Mouse (Mus musculus) CH12.LX (cell line): ENCODE data around the gene Tnfsf4. TPM values are rescaled to one million over a fixed set of nuclear protein-coding genes. Genes with fewer than 3 reads are reported as not detected.
A peak's percentile ranks its signal among the peaks of the same experiment; 100 is the strongest.

Source experiments
- DNase-seq: peaks from one replicate; pipeline ENCODE4 v3.0.0-alpha.2; 2013; ENCODE audit errors: extremely low read depth
- H3K27ac ChIP-seq: 2 replicates; pipeline ENCODE4 v1.5.1; 2012; ENCODE audit warnings: low read depth, mild to moderate bottlenecking, control low read depth, moderate library complexity; ENCODE audit not compliant: insufficient read depth
- H3K27me3 ChIP-seq: replicated peaks from 2 replicates; pipeline ENCODE3; 2012; ENCODE audit warnings: inconsistent platforms
- H3K36me3 ChIP-seq, 2 experiments: replicated peaks in 1 of 2; 2 replicates each; pipeline versions ENCODE3 to v1.6.1; 2012; ENCODE audit warnings: inconsistent platforms in 1 of 2, low read length in 1 of 2, mild to moderate bottlenecking in 1 of 2, mixed read lengths in 1 of 2, moderate library complexity in 1 of 2; ENCODE audit not compliant: control insufficient read depth in 1 of 2, insufficient read depth in 1 of 2
- H3K4me1 ChIP-seq, 2 experiments: 2 replicates each; pipeline ENCODE4 v1.6.1; 2012; ENCODE audit warnings: inconsistent platforms in 1 of 2, moderate library complexity in 1 of 2; ENCODE audit not compliant: insufficient read depth in 2 of 2, control insufficient read depth in 1 of 2
- H3K4me2 ChIP-seq: 2 replicates; pipeline ENCODE4 v1.6.1; 2012; ENCODE audit warnings: low read depth, mild to moderate bottlenecking, control low read depth; ENCODE audit not compliant: poor library complexity, insufficient read depth, severe bottlenecking
- H3K4me3 ChIP-seq, 3 experiments: fragments of 150-350 bp in 1 of 3; sonication (generic) in 1 of 3; replicated peaks in 1 of 3; 2 replicates each; pipeline versions ENCODE3 to v1.5.1; 2011 to 2012; ENCODE audit warnings: low read depth in 2 of 3, low read length in 2 of 3, mild to moderate bottlenecking in 2 of 3, moderate library complexity in 2 of 3, control low read depth in 1 of 3, improper control_type of control experiment in 1 of 3, inconsistent platforms in 1 of 3, mixed read lengths in 1 of 3; ENCODE audit not compliant: poor library complexity in 1 of 3
- H3K79me2 ChIP-seq: replicated peaks from 2 replicates; pipeline ENCODE4 v1.6.1; 2012; ENCODE audit warnings: mild to moderate bottlenecking, moderate library complexity; ENCODE audit not compliant: control insufficient read depth, poor library complexity, insufficient read depth, severe bottlenecking; ENCODE audit errors: extremely low read depth
- H3K9ac ChIP-seq: 2 replicates; pipeline ENCODE4 v1.6.1; 2012; ENCODE audit warnings: low read depth, mild to moderate bottlenecking, control low read depth, moderate library complexity; ENCODE audit not compliant: insufficient read depth
- H3K9me3 ChIP-seq: replicated peaks from 2 replicates; pipeline ENCODE3; 2012; ENCODE audit warnings: low read length, inconsistent platforms, mixed read lengths
- BHLHE40 ChIP-seq: IDR thresholded peaks from 2 replicates; pipeline ENCODE4 v1.6.1; 2011; ENCODE audit warnings: mild to moderate bottlenecking, low read depth, low read length, improper control_type of control experiment
- CHD1 ChIP-seq: IDR thresholded peaks from 2 replicates; pipeline ENCODE4 v1.6.1; 2012; ENCODE audit warnings: low read depth, low read length, improper control_type of control experiment, inconsistent platforms
- CHD2 ChIP-seq: IDR thresholded peaks from 2 replicates; pipeline ENCODE4 v1.6.1; 2011; ENCODE audit warnings: low read length, improper control_type of control experiment
- CTCF ChIP-seq, 2 experiments: IDR thresholded peaks in 1 of 2; conservative IDR thresholded peaks in 1 of 2; 2 replicates each; pipeline ENCODE4 v1.5.1; 2011 to 2012; ENCODE audit warnings: low read depth in 2 of 2, low read length in 2 of 2, improper control_type of control experiment in 1 of 2, inconsistent platforms in 1 of 2, mild to moderate bottlenecking in 1 of 2, moderate library complexity in 1 of 2
- E2F4 ChIP-seq: IDR thresholded peaks from 2 replicates; pipeline ENCODE4 v1.6.1; 2011; ENCODE audit warnings: low read depth, low read length, improper control_type of control experiment; ENCODE audit not compliant: insufficient replicate concordance
- ELF1 ChIP-seq: IDR thresholded peaks from 2 replicates; pipeline ENCODE4 v1.6.1; 2014; ENCODE audit warnings: low read depth, mild to moderate bottlenecking, inconsistent platforms, low read length, improper control_type of control experiment
- EP300 ChIP-seq: IDR thresholded peaks from 2 replicates; pipeline ENCODE4 v1.6.1; 2011; ENCODE audit warnings: low read length, improper control_type of control experiment
- HCFC1 ChIP-seq: IDR thresholded peaks from 2 replicates; pipeline ENCODE4 v1.6.1; 2012; ENCODE audit warnings: low read depth, mild to moderate bottlenecking, inconsistent platforms, low read length, improper control_type of control experiment
- IRF4 ChIP-seq: IDR thresholded peaks from 2 replicates; pipeline ENCODE4 v1.6.1; 2014; ENCODE audit warnings: low read depth, mild to moderate bottlenecking, inconsistent platforms, low read length, improper control_type of control experiment
- JUN ChIP-seq: IDR thresholded peaks from 2 replicates; pipeline ENCODE4 v1.6.1; 2011; ENCODE audit warnings: low read depth, mild to moderate bottlenecking, low read length, improper control_type of control experiment, moderate library complexity; ENCODE audit not compliant: insufficient read depth
- JUND ChIP-seq: conservative IDR thresholded peaks from 2 replicates; pipeline ENCODE4 v1.6.1; 2011; ENCODE audit warnings: low read depth, low read length, improper control_type of control experiment
- KAT2A ChIP-seq: IDR thresholded peaks from 2 replicates; pipeline ENCODE4 v1.6.1; 2012; ENCODE audit warnings: low read length, improper control_type of control experiment, inconsistent platforms; ENCODE audit not compliant: insufficient replicate concordance
- MAFK ChIP-seq: IDR thresholded peaks from 2 replicates; pipeline ENCODE4 v1.6.1; 2011; ENCODE audit warnings: low read length, improper control_type of control experiment; ENCODE audit not compliant: insufficient replicate concordance
- MEF2A ChIP-seq: IDR thresholded peaks from 2 replicates; pipeline ENCODE4 v1.6.1; 2014; ENCODE audit warnings: low read depth, mild to moderate bottlenecking, inconsistent platforms, low read length, improper control_type of control experiment, borderline replicate concordance
- MXI1 ChIP-seq: IDR thresholded peaks from 2 replicates; pipeline ENCODE4 v1.6.1; 2011; ENCODE audit warnings: mild to moderate bottlenecking, low read depth, low read length, improper control_type of control experiment
- MYC ChIP-seq: IDR thresholded peaks from 2 replicates; pipeline ENCODE4 v1.6.1; 2011; ENCODE audit warnings: low read depth, mild to moderate bottlenecking, improper control_type of control experiment, low read length
- NELFE ChIP-seq: IDR thresholded peaks from 2 replicates; pipeline ENCODE4 v1.6.1; 2011; ENCODE audit warnings: low read depth, low read length, improper control_type of control experiment
- NRF1 ChIP-seq: IDR thresholded peaks from 2 replicates; pipeline ENCODE4 v1.6.1; 2014; ENCODE audit warnings: low read depth, mild to moderate bottlenecking, inconsistent platforms, low read length, improper control_type of control experiment, moderate library complexity
- PAX5 ChIP-seq: IDR thresholded peaks from 2 replicates; pipeline ENCODE4 v1.6.1; 2012; ENCODE audit warnings: low read length, inconsistent platforms, mixed read lengths
- POLR2A ChIP-seq: IDR thresholded peaks from 2 replicates; pipeline ENCODE4 v1.6.1; 2011; ENCODE audit warnings: low read depth, mild to moderate bottlenecking, improper control_type of control experiment, low read length
- POLR2AphosphoS2 ChIP-seq: IDR thresholded peaks from 2 replicates; pipeline ENCODE4 v1.6.1; 2011; ENCODE audit warnings: low read depth, low read length, improper control_type of control experiment
- RAD21 ChIP-seq: IDR thresholded peaks from 2 replicates; pipeline ENCODE4 v1.6.1; 2011; ENCODE audit warnings: low read depth, mild to moderate bottlenecking, low read length, improper control_type of control experiment, moderate library complexity
- RCOR1 ChIP-seq: conservative IDR thresholded peaks from 2 replicates; pipeline ENCODE4 v1.6.1; 2012; ENCODE audit warnings: low read depth, mild to moderate bottlenecking, inconsistent platforms, low read length, improper control_type of control experiment
- SIN3A ChIP-seq: IDR thresholded peaks from 2 replicates; pipeline ENCODE4 v1.6.1; 2012; ENCODE audit warnings: low read length, improper control_type of control experiment, inconsistent platforms
- SMC3 ChIP-seq: IDR thresholded peaks from 2 replicates; pipeline ENCODE4 v1.6.1; 2011; ENCODE audit warnings: low read depth, low read length, improper control_type of control experiment
- TBP ChIP-seq: conservative IDR thresholded peaks from 2 replicates; pipeline ENCODE4 v1.6.1; 2011; ENCODE audit warnings: low read depth, low read length, improper control_type of control experiment
- TCF12 ChIP-seq: IDR thresholded peaks from 2 replicates; pipeline ENCODE4 v1.6.1; 2014; ENCODE audit warnings: low read depth, mild to moderate bottlenecking, inconsistent platforms, low read length, improper control_type of control experiment
- UBTF ChIP-seq: IDR thresholded peaks from 2 replicates; pipeline ENCODE4 v1.6.1; 2012; ENCODE audit warnings: low read depth, mild to moderate bottlenecking, inconsistent platforms, low read length, improper control_type of control experiment, moderate library complexity
- USF1 ChIP-seq: IDR thresholded peaks from 2 replicates; pipeline ENCODE4 v1.6.1; 2014; ENCODE audit warnings: low read depth, mild to moderate bottlenecking, inconsistent platforms, low read length, improper control_type of control experiment
- USF2 ChIP-seq: conservative IDR thresholded peaks from 2 replicates; pipeline ENCODE4 v1.6.1; 2011; ENCODE audit warnings: low read depth, low read length, improper control_type of control experiment
- ZC3H11A ChIP-seq: IDR thresholded peaks from 2 replicates; pipeline ENCODE4 v1.6.1; 2012; ENCODE audit warnings: low read depth, mild to moderate bottlenecking, inconsistent platforms, low read length, improper control_type of control experiment
- ZNF384 ChIP-seq: IDR thresholded peaks from 2 replicates; pipeline ENCODE4 v1.6.1; 2012; ENCODE audit warnings: low read depth, low read length, improper control_type of control experiment, inconsistent platforms
- dilution Hi-C: fragments of 300-500 bp; cut with MboI; formaldehyde crosslinking; loops from 2 replicates; pipeline ENCODE4 v1.14.3; 2020; ENCODE audit warnings: low sequenced_read_pairs; ENCODE audit not compliant: extremely low pct_unique_long_range_greater_than_20kb, extremely low pct_ligation_motif_present
- in situ Hi-C: fragments of 300-500 bp; cut with MboI; formaldehyde crosslinking; loops from 3 replicates; pipeline ENCODE4 v1.14.3; 2019; ENCODE audit warnings: low sequenced_read_pairs, low pct_ligation_motif_present, low pct_unique_long_range_greater_than_20kb, mixed read lengths
- polyA plus RNA-seq: library from polyadenylated mRNA; unstranded; fragments of >175 nt; gene quantifications from 2 replicates; pipeline ENCODE4 v1.2.1, GENCODE M21; 2012; ENCODE audit warnings: low read depth; ENCODE audit not compliant: insufficient read length
- total RNA-seq, 2 experiments: library from RNA; depleted of rRNA; stranded (reverse); fragments of 300-350 nt in 1 of 2; fragments of >200 nt in 1 of 2; gene quantifications; 2 replicates each; pipeline ENCODE4 v1.2.3; 2012 to 2014

Gene Tnfsf4
- total RNA-seq (2012; rRNA removed) = 0.08 TPM in 1 of 2 replicates, not detected in the other
- 0.12 and 0.15 TPM in 2 replicates for total RNA-seq (2014; rRNA removed)
- polyA plus RNA-seq = not detected in 2 replicates

DNA sequence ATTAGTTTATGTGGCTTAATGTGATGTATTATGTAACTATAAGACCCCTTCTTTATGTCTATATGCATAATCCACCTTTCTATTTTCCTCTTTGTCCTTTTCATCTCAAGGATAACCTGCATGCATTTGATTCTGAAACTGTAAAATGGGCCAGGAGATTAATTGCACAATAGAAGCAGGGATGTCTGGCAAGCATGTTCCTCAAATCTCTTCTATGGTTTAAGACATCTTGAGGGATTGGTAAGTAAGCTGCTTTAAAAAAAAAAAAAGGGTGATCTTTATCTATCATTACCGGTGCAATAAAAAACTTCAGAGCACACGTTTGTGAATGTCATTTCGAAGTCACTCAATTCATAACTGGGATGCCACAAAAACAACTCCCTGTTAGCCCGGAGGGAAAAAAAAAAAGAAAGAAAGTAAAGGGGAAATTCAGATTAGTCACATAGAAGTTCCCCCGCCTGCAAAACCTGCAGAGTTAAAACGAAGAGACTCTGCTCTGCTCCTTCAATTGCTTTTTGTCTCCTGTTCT lies at the start of gene Tnfsf4:
Tnfsf4 (plus strand) TSS at position 479 of the 529 bp plus-strand sequence.
- no peak within 1 kb of the TSS for H3K27ac ChIP-seq
- TF ChIP-seq POLR2A = no peak
- peak; percentile 43; the same call in 1 of the 2 replicates for TF ChIP-seq ZNF384
- no peak for TF ChIP-seq RAD21
- TF ChIP-seq KAT2A = no peak
- TF ChIP-seq, all 38 proteins: peak for 1
- Histone ChIP-seq H3K4me2 (no peak within 1 kb of the TSS), H3K9ac (no peak within 1 kb of the TSS), H3K79me2 (no peaks in the 10 kb centered on the region), H3K27me3 (no peaks in the 10 kb centered on the region), H3K9me3 (no peaks in the 10 kb centered on the region), H3K36me3 (no peaks in the 10 kb centered on the region), H3K4me1 (peaks cover 0 to 6% of the 10 kb centered on the region in 2 experiments; a peak in 2 of 4 replicates), H3K4me3 (no peak within 1 kb of the TSS)
- no peak for DNase-seq
- dilution Hi-C loops (no loop called here), in situ Hi-C loops (loop anchor here (25.0 kb wide), 1 partner anchor 567 kb away; the partner anchor contains the start of gene Pigc)

DNA sequence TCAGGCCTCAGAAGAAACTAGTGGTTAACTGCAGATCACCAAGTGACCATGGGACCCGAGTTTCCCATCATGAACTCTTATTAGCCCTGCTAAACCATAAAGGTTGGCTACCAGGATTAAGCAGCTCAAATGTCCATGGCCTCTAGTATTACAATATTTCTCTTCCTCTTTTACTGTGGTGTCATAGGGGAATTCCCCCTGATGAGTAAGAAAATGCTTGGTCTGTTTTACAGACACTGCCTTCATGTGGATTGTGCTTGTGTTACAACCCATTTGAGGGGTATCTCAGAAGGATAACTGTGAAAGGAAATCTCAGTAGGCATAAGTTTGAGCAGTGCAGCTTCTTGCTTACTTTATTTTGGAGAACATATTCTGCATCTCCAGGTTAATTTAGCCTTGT lies 44.2 kb upstream of the Tnfsf4 start:
- in situ Hi-C loops (no loop called here), dilution Hi-C loops (no loop called here)
- Histone ChIP-seq H3K4me1 (peaks cover 3 to 29% of the 10 kb centered on the region in 2 experiments; a peak in 3 of 4 replicates), H3K36me3 (no peaks in the 10 kb centered on the region), H3K79me2 (no peaks in the 10 kb centered on the region), H3K27me3 (no peaks in the 10 kb centered on the region), H3K9me3 (no peaks in the 10 kb centered on the region), H3K9ac (no peak overlapping the region), H3K4me2 (peak overlapping the region; percentile 12; the same call in 1 of the 2 replicates), H3K4me3 (no peak overlapping the region), H3K27ac (no peak overlapping the region)
- DNase-seq = peak; percentile 84
- TF ChIP-seq NRF1 = no peak
- no peak for TF ChIP-seq BHLHE40
- TF ChIP-seq TCF12 = no peak
- TF ChIP-seq USF1 = no peak
- TF ChIP-seq IRF4 = peak; percentile 82
- TF ChIP-seq JUND = peak; percentile 84
- TF ChIP-seq POLR2A = no peak
- peak; percentile 62 for TF ChIP-seq RAD21
- TF ChIP-seq UBTF = no peak
- TF ChIP-seq RCOR1 = no peak
- TF ChIP-seq PAX5 = no peak
- no peak for TF ChIP-seq POLR2AphosphoS2
- TF ChIP-seq CHD1 = no peak
- TF ChIP-seq KAT2A = no peak
- no peak for TF ChIP-seq HCFC1
- TF ChIP-seq EP300 = peak; percentile 94
- peak in 1 of 2 experiments; percentile 62; a peak in 2 of 4 replicates for TF ChIP-seq CTCF (conservative IDR thresholded peaks at IDR 0.05 in 1 of 2, IDR thresholded peaks at IDR 0.05 in 1 of 2; ENCODE audit: low read depth in 2 of 2, low read length in 2 of 2)
- no peak for TF ChIP-seq SIN3A
- no peak for TF ChIP-seq NELFE
- TF ChIP-seq MAFK = no peak
- TF ChIP-seq ZNF384 = no peak
- no peak for TF ChIP-seq MYC
- no peak for TF ChIP-seq CHD2
- TF ChIP-seq MEF2A = no peak
- no peak; the same call in 1 of the 2 replicates for TF ChIP-seq ELF1
- TF ChIP-seq JUN = peak; percentile 42; the same call in 1 of the 2 replicates
- TF ChIP-seq TBP = no peak
- TF ChIP-seq MXI1 = no peak
- TF ChIP-seq USF2 = no peak
- TF ChIP-seq ZC3H11A = no peak
- TF ChIP-seq SMC3 = peak; percentile 49
- no peak for TF ChIP-seq E2F4
